Mouse (Mus musculus) heart, adult 11 months (tissue): ENCODE data around the gene Tube1.

Experiments used
- DNase-seq: peaks from one replicate; pipeline ENCODE4 v3.0.0; 2022

Tube1 gene

GRCm38 (mm10) chr10:39133462-39134310 is at the start of gene Tube1, which contains the start of gene Fam229b:
Tube1 (plus strand) TSS chr10:39133976.
Fam229b (minus strand) TSS chr10:39133914.
- DNase-seq: peak; percentile 99

- peak; percentile 79 for DNase-seq
Measured at GRCm38 (mm10) chr10:39096981-39097380, 36.8 kb upstream of the Tube1 start.

GRCm38 (mm10) chr10:39098746-39099145 is 35.0 kb upstream of the Tube1 start:
- peak; percentile 60 for DNase-seq

- DNase-seq: peak; percentile 69
Measured at GRCm38 (mm10) chr10:39104803-39105449, 28.9 kb upstream of the Tube1 start.

- no peak for DNase-seq
Measured at GRCm38 (mm10) chr10:39106413-39106812, 27.4 kb upstream of the Tube1 start.

- DNase-seq: no peak
Measured at GRCm38 (mm10) chr10:39106935-39107334, 26.8 kb upstream of the Tube1 start.

- DNase-seq: no peak
Measured at GRCm38 (mm10) chr10:39108837-39109488, 24.8 kb upstream of the Tube1 start.

GRCm38 (mm10) chr10:39109489-39109874 is 24.3 kb upstream of the Tube1 start:
- DNase-seq: no peak

- DNase-seq: no peak
Measured at GRCm38 (mm10) chr10:39121412-39121811, 12.4 kb upstream of the Tube1 start.

- no peak for DNase-seq
Measured at GRCm38 (mm10) chr10:39137766-39138165, 4.0 kb downstream of the Tube1 start.

GRCm38 (mm10) chr10:39138761-39139160 is 5.0 kb downstream of the Tube1 start:
- no peak for DNase-seq

GRCm38 (mm10) chr10:39140843-39141242 is 7.1 kb downstream of the Tube1 start:
- DNase-seq: no peak

- no peak for DNase-seq
Measured at GRCm38 (mm10) chr10:39141401-39141800, 7.6 kb downstream of the Tube1 start.

GRCm38 (mm10) chr10:39142216-39142615 is 8.4 kb downstream of the Tube1 start:
- no peak for DNase-seq

GRCm38 (mm10) chr10:39156719-39157118 is 22.9 kb downstream of the Tube1 start:
- peak; percentile 19 for DNase-seq

- DNase-seq: peak; percentile 39
Measured at GRCm38 (mm10) chr10:39157321-39157720, 23.5 kb downstream of the Tube1 start.

GRCm38 (mm10) chr10:39158306-39158705 is 24.5 kb downstream of the Tube1 start:
- DNase-seq: peak; percentile 80

GRCm38 (mm10) chr10:39161406-39161805 is 27.6 kb downstream of the Tube1 start:
- no peak for DNase-seq

- DNase-seq: peak; percentile 86
Measured at GRCm38 (mm10) chr10:39162666-39163484, 29.1 kb downstream of the Tube1 start.

- peak; percentile 85 for DNase-seq
Measured at GRCm38 (mm10) chr10:39163694-39164093, 29.9 kb downstream of the Tube1 start, which contains the start of gene Ccn6. Ccn6 (minus strand) TSS chr10:39163794.

GRCm38 (mm10) chr10:39165632-39166115 is 31.9 kb downstream of the Tube1 start:
- peak; percentile 91 for DNase-seq

GRCm38 (mm10) chr10:39167611-39168010 is 33.8 kb downstream of the Tube1 start:
- peak; percentile 83 for DNase-seq
